Mouse (Mus musculus) bone marrow macrophage, adult 2 months (primary cell): ENCODE data around the gene Bik.

Source experiments
- CTCF ChIP-seq: IDR thresholded peaks from 2 replicates; pipeline ENCODE4 v1.5.1; 2012; ENCODE audit warnings: low read depth, mild to moderate bottlenecking, low read length, moderate library complexity
- POLR2A ChIP-seq: IDR thresholded peaks from 2 replicates; pipeline ENCODE4 v1.6.1; 2012; ENCODE audit warnings: mild to moderate bottlenecking, low read depth, low read length, borderline replicate concordance

DNA sequence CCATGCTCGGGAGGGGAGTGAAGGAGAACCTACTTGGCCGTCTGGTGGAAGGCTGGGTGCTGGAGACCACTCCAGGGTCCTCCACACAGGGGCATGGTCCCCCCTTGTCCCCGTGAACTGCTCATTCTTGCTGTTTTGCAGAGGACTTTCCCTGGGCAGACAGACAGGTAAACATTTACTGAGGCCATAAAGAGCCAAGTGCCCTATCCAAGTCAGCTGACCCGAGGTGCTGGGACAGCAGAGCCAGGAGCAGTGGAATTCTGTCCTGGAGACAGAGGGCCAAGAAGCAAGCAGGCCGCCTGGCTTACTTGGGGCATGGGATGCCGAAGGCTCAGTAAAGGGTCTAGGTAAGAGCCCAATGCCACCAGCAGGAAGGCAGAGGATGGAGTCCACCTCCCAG is 4.0 kb downstream of the Bik start:
- TF ChIP-seq CTCF (no peak), POLR2A (no peak)
